Mouse (Mus musculus) kidney, adult 2 months (tissue): ENCODE data around the gene Foxo6.
A peak's percentile ranks its signal among the peaks of the same experiment; 100 is the strongest.

Experiments used
- CTCF ChIP-seq: fragments of 200-500 bp; conservative IDR thresholded peaks from 2 replicates; pipeline ENCODE4 v1.5.1; 2011; ENCODE audit warnings: low read depth, mild to moderate bottlenecking, control low read depth, low read length, moderate library complexity, mixed read lengths; ENCODE audit not compliant: insufficient read depth, insufficient read length
- POLR2A ChIP-seq: fragments of 200-500 bp; IDR thresholded peaks from one replicate; pipeline ENCODE4 v1.6.1; 2011; ENCODE audit warnings: low read depth, low read length, control low read depth

DNA sequence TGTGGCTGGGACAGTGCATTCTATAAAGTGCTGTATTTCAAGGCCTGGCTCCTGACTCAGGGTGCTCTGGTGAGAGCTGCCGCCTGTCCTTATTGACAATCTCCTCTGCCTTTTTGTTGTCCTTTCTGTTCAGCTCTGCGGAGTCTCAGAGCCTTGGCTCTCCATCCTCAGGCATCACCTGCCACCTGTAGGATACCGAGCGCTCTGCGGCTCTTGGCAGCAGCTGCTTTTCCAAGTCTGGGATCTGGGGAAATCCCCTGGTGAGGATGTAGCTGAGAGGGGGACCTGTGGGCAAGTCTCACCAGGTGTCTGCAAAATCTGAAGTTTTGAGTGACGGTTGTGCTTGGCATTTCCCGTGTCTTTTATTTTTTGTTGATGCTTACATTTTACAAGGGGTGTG is 12.1 kb upstream of the Foxo6 start:
- TF ChIP-seq POLR2A, result no peak
- TF ChIP-seq CTCF, result 0 out of 2 replicates have a peak, but pooled peaks have one; percentile 27
